Mouse (Mus musculus) embryo, embryonic 11 days (tissue): ENCODE data around the gene Olfr693.
"Not testable (repeated sequence)": the region's sequence is repeated elsewhere in the genome, so short reads cannot be mapped to it uniquely, and the experiment has no call there.

Experiments used
- DNase-seq: peaks from one replicate; pipeline ENCODE4 v3.0.0-alpha.2; 2015

Olfr693 gene

GRCm38 (mm10) chr7:106680484-106680883, at the start of gene Olfr693:
TSS of gene Olfr693 (minus strand) at chr7:106680584.
- no peak for DNase-seq

GRCm38 (mm10) chr7:106725654-106726053, 45.3 kb upstream of the Olfr693 start:
- DNase-seq = not testable (repeated sequence)

GRCm38 (mm10) chr7:106716296-106716695, 35.9 kb upstream of the Olfr693 start, which contains the start of gene Olfr695:
TSS of gene Olfr695 (minus strand) at chr7:106716396.
- no peak for DNase-seq

GRCm38 (mm10) chr7:106711463-106711862, 31.1 kb upstream of the Olfr693 start:
- no peak for DNase-seq

- DNase-seq = not testable (repeated sequence)
Observed at GRCm38 (mm10) chr7:106707705-106708104, 27.3 kb upstream of the Olfr693 start.

- no peak for DNase-seq
Observed at GRCm38 (mm10) chr7:106696891-106697290, 16.5 kb upstream of the Olfr693 start.

GRCm38 (mm10) chr7:106692976-106693375, 12.6 kb upstream of the Olfr693 start:
- no peak for DNase-seq

GRCm38 (mm10) chr7:106691714-106692113, 11.3 kb upstream of the Olfr693 start, which contains the start of gene Olfr694:
TSS of gene Olfr694 (minus strand) at chr7:106691814.
- no peak for DNase-seq

- DNase-seq = no peak
Observed at GRCm38 (mm10) chr7:106685382-106685781, 5.0 kb upstream of the Olfr693 start.

- no peak for DNase-seq
Observed at GRCm38 (mm10) chr7:106652344-106652652, 28.1 kb downstream of the Olfr693 start.

- DNase-seq = no peak
Observed at GRCm38 (mm10) chr7:106651555-106652343, 28.6 kb downstream of the Olfr693 start.

GRCm38 (mm10) chr7:106649774-106650173, 30.6 kb downstream of the Olfr693 start:
- DNase-seq = no peak

GRCm38 (mm10) chr7:106645261-106645660, 35.1 kb downstream of the Olfr693 start:
- no peak for DNase-seq

GRCm38 (mm10) chr7:106644222-106644870, 36.0 kb downstream of the Olfr693 start:
- no peak for DNase-seq

- DNase-seq = no peak
Observed at GRCm38 (mm10) chr7:106640839-106641238, 39.5 kb downstream of the Olfr693 start.

GRCm38 (mm10) chr7:106635560-106635959, 44.8 kb downstream of the Olfr693 start:
- no peak for DNase-seq
